In genomic region chr14:34401135-34401534, GRCm38 (mm10) we compare ENCODE assay signal across 9 mouse cellular contexts. TPM values are rescaled to one million over a fixed set of nuclear protein-coding genes. Genes with fewer than 3 reads are reported as not detected.
A peak's percentile ranks its signal among the peaks of the same experiment; 100 is the strongest.
DNase-seq lines count a peak whose midpoint lies in the region; ATAC-seq and TF ChIP-seq lines count a peak whose summit lies in the region.
"Had no signal": no experiment of that assay in that cellular context is flagged by ENCODE, and none has a peak within 500 bp of the region (broad histone marks: within the 10 kb centered on the region; RNA-seq: fewer than 3 reads in every experiment).

No protein-coding gene starts in this region.

- no peaks in the 10 kb centered on the region for H3K9me3 ChIP-seq in ES-E14 (ENCODE audit: control insufficient read depth, insufficient read depth, low read depth, low read length)
- H3K9me3 ChIP-seq in liver, embryonic 14.5 days (ENCODE audit: control insufficient read depth, low read length) = no peaks in the 10 kb centered on the region

- DNase-seq in A20 (ENCODE audit: low read depth, low spot score) = peak; percentile 80
- peak; percentile 85 for DNase-seq in ES-E14 (ENCODE audit: low read depth, low spot score)
- DNase-seq in c-Kit-positive CD71-positive TER-119-positive erythroid progenitor cells, embryonic 14.5 days (ENCODE audit: low spot score) = peak; percentile 62
- peak; percentile 61 to 71 for DNase-seq in frontal cortex, postnatal 25 days (ENCODE audit: low spot score in 2 of 2)
- peak; percentile 89 for DNase-seq in kidney, postnatal 10 days
- peak; percentile 42 to 53 (median 45) for DNase-seq in liver, embryonic 14.5 days (ENCODE audit: low read depth in 3 of 3, low spot score in 3 of 3)
- peak; percentile 70 for DNase-seq in retina, postnatal 7 days (ENCODE audit: low read depth, low spot score)
- DNase-seq in thymus, postnatal 4 days = peak; percentile 87

- no peak for ATAC-seq in liver, embryonic 14.5 days (ENCODE audit: insufficient read depth)

- H3K9ac ChIP-seq in ES-E14 (ENCODE audit: insufficient read depth, low read depth, low read length, poor library complexity, severe bottlenecking) = no peak overlapping the region
- H3K9ac ChIP-seq in liver, embryonic 14.5 days (replicated peaks) = no peak overlapping the region

- peak; percentile 97 for TF ChIP-seq CTCF in liver, embryonic 14.5 days (IDR thresholded peaks at IDR 0.05; ENCODE audit: low read depth)

- no peak overlapping the region for H3K27ac ChIP-seq in ES-E14 (ENCODE audit: insufficient read depth, low read depth, low read length, poor library complexity, severe bottlenecking)
- H3K27ac ChIP-seq in liver, embryonic 14.5 days = no peak overlapping the region

- H3K4me2 ChIP-seq in liver, embryonic 14.5 days (ENCODE audit: low read depth) = no peak overlapping the region

- in situ Hi-C loops in ES-E14 (cut with MboI; ENCODE audit: low sequenced_read_pairs in 2 of 2, unreplicated experiment in 2 of 2) = loop anchor here in 1 of 2 experiments (25.0 kb wide), 1 partner anchor 314 kb away; the partner anchor contains the start of gene Anxa8

- no peak overlapping the region for H3K4me3 ChIP-seq in ES-E14 (ENCODE audit: insufficient read depth in 1 of 2, low read depth in 1 of 2, low read length in 2 of 2, poor library complexity in 1 of 2, severe bottlenecking in 1 of 2)
- no peak overlapping the region for H3K4me3 ChIP-seq in liver, embryonic 14.5 days (ENCODE audit: insufficient read depth in 1 of 2, low read depth in 2 of 2, low read length in 2 of 2)

- H3K36me3 ChIP-seq in ES-E14 (ENCODE audit: control insufficient read depth, insufficient read depth, low read length, poor library complexity, severe bottlenecking) = peaks cover 4% of the 10 kb centered on the region
- H3K36me3 ChIP-seq in liver, embryonic 14.5 days (replicated peaks; ENCODE audit: control insufficient read depth, insufficient read depth, low read depth) = no peaks in the 10 kb centered on the region

- TF ChIP-seq EP300 in liver, embryonic 14.5 days (IDR thresholded peaks at IDR 0.05; ENCODE audit: low read depth) = no peak

- 23% methylated on average over 6 of the region's 6 CpGs for WGBS in liver, embryonic 14.5 days (ENCODE audit: insufficient replicate concordance)

- no peaks in the 10 kb centered on the region for H3K4me1 ChIP-seq in ES-E14 (ENCODE audit: control insufficient read depth in 2 of 2, insufficient read depth in 2 of 2, low read length in 2 of 2, poor library complexity in 1 of 2)
- H3K4me1 ChIP-seq in liver, embryonic 14.5 days (replicated peaks; ENCODE audit: control insufficient read depth in 2 of 2, insufficient read depth in 2 of 2, low read length in 1 of 2) = no peaks in the 10 kb centered on the region

- H3K27me3 ChIP-seq in liver, embryonic 14.5 days (ENCODE audit: control insufficient read depth, insufficient read depth, low read length) = no peaks in the 10 kb centered on the region

TF ChIP-seq in ES-E14, 5 proteins besides CTCF, POLR2A, EP300 and RAD21:
- TF ChIP-seq ZC3H11A (IDR thresholded peaks at IDR 0.05; ENCODE audit: borderline replicate concordance, low read depth, low read length) (peak; percentile 96), MAFK (IDR thresholded peaks at IDR 0.05; ENCODE audit: insufficient read depth, low read depth, low read length) (no peak), ZNF384 (IDR thresholded peaks at IDR 0.05; ENCODE audit: low read depth, low read length) (peak; percentile 79; the same call in 1 of the 2 replicates), HCFC1 (IDR thresholded peaks at IDR 0.05; ENCODE audit: borderline replicate concordance, insufficient read depth, low read length) (peak; percentile 55; the same call in 1 of the 2 replicates), CHD2 (IDR thresholded peaks at IDR 0.05; ENCODE audit: low read depth, low read length) (no peak)

RNA-seq across cellular contexts. Expression of gene Mmrn2, which starts 25.9 kb away (rescaled TPM):
- 17.4 and 41.2 TPM in 2 replicates for total RNA-seq in ES-E14 (2012; rRNA removed)
- polyA plus RNA-seq in liver, embryonic 14.5 days (2012; rRNA removed) = 1.0 and 1.1 TPM in 2 replicates
- polyA plus RNA-seq in liver, embryonic 14.5 days (2014; fragmentation: Nextera tagmentation; extraction: Ambion mirVana) = 1.3 and 1.8 TPM in 2 replicates

RNA-seq across cellular contexts. Expression of gene Sncg, which starts 26.5 kb away (rescaled TPM):
- 2.4 and 3.9 TPM in 2 replicates for total RNA-seq in ES-E14 (2012; rRNA removed)
- polyA plus RNA-seq in liver, embryonic 14.5 days (2012; rRNA removed) = 0.17 and 0.21 TPM in 2 replicates
- polyA plus RNA-seq in liver, embryonic 14.5 days (2014; fragmentation: Nextera tagmentation; extraction: Ambion mirVana) = not detected in 2 replicates

RNA-seq across cellular contexts. Expression of gene Fam25c, which starts 45.9 kb away (rescaled TPM):
- total RNA-seq in ES-E14 (2012; rRNA removed) = 97.8 and 145 TPM in 2 replicates
- 0.48 TPM in 1 of 2 replicates, not detected in the other for polyA plus RNA-seq in liver, embryonic 14.5 days (2012; rRNA removed)
- polyA plus RNA-seq in liver, embryonic 14.5 days (2014; fragmentation: Nextera tagmentation; extraction: Ambion mirVana) = 0.28 and 0.40 TPM in 2 replicates
- total RNA-seq: layer of hippocampus, adult 8-10 months had no signal
